Mouse (Mus musculus) midbrain, embryonic 10.5 days (tissue): Measurements from ENCODE around the gene Zbtb21. TPM values are rescaled to one million over a fixed set of nuclear protein-coding genes. Genes with fewer than 3 reads are reported as not detected.
"Not testable (repeated sequence)": the region's sequence is repeated elsewhere in the genome, so short reads cannot be mapped to it uniquely, and the experiment has no call there.

Source experiments
- DNase-seq: peaks from one replicate; pipeline ENCODE4 v3.0.0-alpha.2; 2017; ENCODE audit warnings: low spot score
- H3K27ac ChIP-seq: fragments of 300-500 bp; sonication (generic); replicated peaks from 2 replicates; pipeline ENCODE4 v1.5.1; 2016; ENCODE audit warnings: mild to moderate bottlenecking
- H3K27me3 ChIP-seq: fragments of 300-500 bp; sonication (generic); 2 replicates; pipeline ENCODE4 v1.6.1; 2016; ENCODE audit warnings: low read depth, mild to moderate bottlenecking; ENCODE audit not compliant: poor library complexity, severe bottlenecking
- H3K36me3 ChIP-seq: fragments of 300-500 bp; sonication (generic); 2 replicates; pipeline ENCODE4 v1.6.1; 2016; ENCODE audit warnings: mild to moderate bottlenecking, moderate library complexity
- H3K4me1 ChIP-seq: fragments of 300-500 bp; sonication (generic); 2 replicates; pipeline ENCODE4 v1.6.1; 2016
- H3K4me3 ChIP-seq: fragments of 300-500 bp; sonication (generic); 2 replicates; pipeline ENCODE4 v1.5.1; 2016; ENCODE audit warnings: mild to moderate bottlenecking, moderate library complexity
- H3K9me3 ChIP-seq: fragments of 300-500 bp; sonication (generic); replicated peaks from 2 replicates; pipeline ENCODE4 v1.6.1; 2016; ENCODE audit warnings: mild to moderate bottlenecking
- WGBS: fragments of 180-500 bp; shearing (Covaris S2); methylation state at CpG from one replicate; pipeline ENCODE4 v1.1.7; 2016; 5-methylcytosine and 5-hydroxymethylcytosine counted together
- polyA plus RNA-seq: library from polyadenylated mRNA; unstranded; fragments of >200 nt; fragmentation: Nextera tagmentation; extraction: Ambion mirVana; gene quantifications from 2 replicates; pipeline ENCODE4 v1.2.1, GENCODE M21; 2016

Gene Zbtb21
- polyA plus RNA-seq, 1 experiment from 2014 or later, result 15.0 TPM

- Histone ChIP-seq H3K27ac (peak overlapping the region; percentile 95), H3K9me3 (no peaks in the 10 kb centered on the region), H3K4me1 (peaks cover 11% of the 10 kb centered on the region), H3K4me3 (peak overlapping the region; percentile 90), H3K36me3 (peaks cover 11% of the 10 kb centered on the region), H3K27me3 (no peaks in the 10 kb centered on the region)
- 11% methylated on average over 36 of the region's 36 CpGs for WGBS
- DNase-seq, result peak; percentile 20
Observed at GRCm38 (mm10) chr16:97961381-97962150, 856 bp downstream of the Zbtb21 start.

GRCm38 (mm10) chr16:97960348-97960747 is 2.1 kb downstream of the Zbtb21 start:
- 91% methylated on average over 3 of the region's 3 CpGs for WGBS
- peaks cover 23% of the 10 kb centered on the region for H3K36me3 ChIP-seq
- no peak for DNase-seq
- H3K9me3 ChIP-seq, result no peaks in the 10 kb centered on the region
- no peaks in the 10 kb centered on the region for H3K27me3 ChIP-seq
- no peak overlapping the region for H3K4me3 ChIP-seq
- peaks cover 11% of the 10 kb centered on the region for H3K4me1 ChIP-seq
- H3K27ac ChIP-seq, result no peak overlapping the region

GRCm38 (mm10) chr16:97958401-97958973 is 3.9 kb downstream of the Zbtb21 start:
- H3K27ac ChIP-seq, result no peak overlapping the region
- H3K4me3 ChIP-seq, result no peak overlapping the region
- H3K9me3 ChIP-seq, result no peaks in the 10 kb centered on the region
- no peaks in the 10 kb centered on the region for H3K27me3 ChIP-seq
- peaks cover 40% of the 10 kb centered on the region for H3K36me3 ChIP-seq
- peaks cover 11% of the 10 kb centered on the region for H3K4me1 ChIP-seq
- no peak for DNase-seq

GRCm38 (mm10) chr16:97957626-97958025 is 4.8 kb downstream of the Zbtb21 start:
- Histone ChIP-seq H3K36me3 (peaks cover 49% of the 10 kb centered on the region), H3K9me3 (no peaks in the 10 kb centered on the region), H3K27ac (no peak overlapping the region), H3K27me3 (no peaks in the 10 kb centered on the region), H3K4me1 (peaks cover 11% of the 10 kb centered on the region), H3K4me3 (no peak overlapping the region)
- no peak for DNase-seq

- DNase-seq, result no peak
- peaks cover 65% of the 10 kb centered on the region for H3K36me3 ChIP-seq
- no peak overlapping the region for H3K27ac ChIP-seq
- no peak overlapping the region for H3K4me3 ChIP-seq
- H3K4me1 ChIP-seq, result peaks cover 4% of the 10 kb centered on the region
- 95% methylated on average over 2 of the region's 2 CpGs for WGBS
- H3K27me3 ChIP-seq, result no peaks in the 10 kb centered on the region
- no peaks in the 10 kb centered on the region for H3K9me3 ChIP-seq
Observed at GRCm38 (mm10) chr16:97956011-97956410, 6.4 kb downstream of the Zbtb21 start.

GRCm38 (mm10) chr16:97953300-97953699 is 9.1 kb downstream of the Zbtb21 start:
- Histone ChIP-seq H3K4me1 (no peaks in the 10 kb centered on the region), H3K9me3 (no peaks in the 10 kb centered on the region), H3K4me3 (no peak overlapping the region), H3K27ac (no peak overlapping the region), H3K27me3 (no peaks in the 10 kb centered on the region), H3K36me3 (peaks cover 85% of the 10 kb centered on the region)
- 92% methylated on average over 2 of the region's 2 CpGs for WGBS
- DNase-seq, result no peak

- Histone ChIP-seq H3K4me3 (no peak overlapping the region), H3K36me3 (peaks cover 85% of the 10 kb centered on the region), H3K27me3 (no peaks in the 10 kb centered on the region), H3K4me1 (no peaks in the 10 kb centered on the region), H3K9me3 (no peaks in the 10 kb centered on the region), H3K27ac (no peak overlapping the region)
- no peak for DNase-seq
- WGBS, result 91% methylated on average over 9 of the region's 9 CpGs
Observed at GRCm38 (mm10) chr16:97952801-97953200, 9.6 kb downstream of the Zbtb21 start.

GRCm38 (mm10) chr16:97952371-97952770 is 10.1 kb downstream of the Zbtb21 start:
- H3K27ac ChIP-seq, result no peak overlapping the region
- H3K4me3 ChIP-seq, result no peak overlapping the region
- H3K4me1 ChIP-seq, result no peaks in the 10 kb centered on the region
- WGBS, result 93% methylated on average over 4 of the region's 4 CpGs
- H3K36me3 ChIP-seq, result peaks cover 83% of the 10 kb centered on the region
- DNase-seq, result no peak
- H3K27me3 ChIP-seq, result no peaks in the 10 kb centered on the region
- no peaks in the 10 kb centered on the region for H3K9me3 ChIP-seq

- Histone ChIP-seq H3K4me3 (no peak overlapping the region), H3K27ac (no peak overlapping the region), H3K9me3 (no peaks in the 10 kb centered on the region), H3K27me3 (no peaks in the 10 kb centered on the region), H3K4me1 (no peaks in the 10 kb centered on the region), H3K36me3 (peaks cover 70% of the 10 kb centered on the region)
- no peak for DNase-seq
- 92% methylated on average over 8 of the region's 8 CpGs for WGBS
Observed at GRCm38 (mm10) chr16:97950061-97950460, 12.4 kb downstream of the Zbtb21 start.

- no peaks in the 10 kb centered on the region for H3K27me3 ChIP-seq
- no peak for DNase-seq
- 91% methylated on average over 4 of the region's 4 CpGs for WGBS
- no peaks in the 10 kb centered on the region for H3K4me1 ChIP-seq
- no peak overlapping the region for H3K27ac ChIP-seq
- no peak overlapping the region for H3K4me3 ChIP-seq
- peaks cover 63% of the 10 kb centered on the region for H3K36me3 ChIP-seq
- no peaks in the 10 kb centered on the region for H3K9me3 ChIP-seq
Observed at GRCm38 (mm10) chr16:97948836-97949235, 13.6 kb downstream of the Zbtb21 start.

GRCm38 (mm10) chr16:97946993-97947392 is 15.4 kb downstream of the Zbtb21 start:
- 88% methylated on average over 2 of the region's 2 CpGs for WGBS

GRCm38 (mm10) chr16:97941844-97942243 is 20.6 kb downstream of the Zbtb21 start:
- Histone ChIP-seq H3K27me3 (no peaks in the 10 kb centered on the region), H3K4me1 (no peaks in the 10 kb centered on the region), H3K36me3 (peaks cover 23% of the 10 kb centered on the region), H3K4me3 (no peak overlapping the region), H3K27ac (no peak overlapping the region), H3K9me3 (no peaks in the 10 kb centered on the region)
- DNase-seq, result no peak

More at GRCm38 (mm10) chr16:97946993-97947392, 15.4 kb downstream of the Zbtb21 start:
- not testable (repeated sequence) for H3K27me3 ChIP-seq, H3K4me1 ChIP-seq, H3K9me3 ChIP-seq, H3K27ac ChIP-seq, DNase-seq, H3K4me3 ChIP-seq
- H3K36me3 ChIP-seq, result peaks cover 52% of the 10 kb centered on the region

- Histone ChIP-seq H3K27ac (no peak overlapping the region), H3K27me3 (no peaks in the 10 kb centered on the region), H3K4me3 (no peak overlapping the region), H3K4me1 (no peaks in the 10 kb centered on the region), H3K9me3 (no peaks in the 10 kb centered on the region), H3K36me3 (peaks cover 20% of the 10 kb centered on the region)
- WGBS, result 92% methylated on average over 3 of the region's 3 CpGs
- DNase-seq, result no peak
Observed at GRCm38 (mm10) chr16:97940471-97940973, 21.9 kb downstream of the Zbtb21 start.
